Mouse (Mus musculus): ENCODE measurements around the gene Smoc1. TPM values are rescaled to one million over a fixed set of nuclear protein-coding genes. Genes with fewer than 3 reads are reported as not detected.

Gene Smoc1
- polyA plus RNA-seq, 1 experiment from 2014 or later: 6.0 TPM

GRCm38 (mm10) chr12:81227767-81228460 is 201.3 kb downstream of the Smoc1 start:
- WGBS (ENCODE audit: insufficient replicate concordance): 67% methylated on average over 5 of the region's 5 CpGs
- Histone ChIP-seq H3K27me3 (no peaks in the 10 kb centered on the region), H3K4me1 (replicated peaks) (no peaks in the 10 kb centered on the region), H3K4me3 (replicated peaks) (no peak overlapping the region), H3K4me2 (no peak overlapping the region), H3K9ac (no peak overlapping the region), H3K36me3 (no peaks in the 10 kb centered on the region), H3K9me3 (replicated peaks) (no peaks in the 10 kb centered on the region), H3K27ac (no peak overlapping the region)
- ATAC-seq (ENCODE audit: low read depth): no peak
- DNase-seq: no peak

- ATAC-seq (ENCODE audit: low read depth): no peak
- WGBS (ENCODE audit: insufficient replicate concordance): 63% methylated on average over 1 of the region's 1 CpGs
- Histone ChIP-seq H3K9ac (no peak overlapping the region), H3K4me2 (no peak overlapping the region), H3K9me3 (replicated peaks) (no peaks in the 10 kb centered on the region), H3K4me1 (replicated peaks) (no peaks in the 10 kb centered on the region), H3K36me3 (no peaks in the 10 kb centered on the region), H3K27ac (no peak overlapping the region), H3K27me3 (no peaks in the 10 kb centered on the region), H3K4me3 (replicated peaks) (no peak overlapping the region)
- DNase-seq: no peak
These were observed 207.3 kb downstream of the Smoc1 start for GRCm38 (mm10) chr12:81233746-81234380.

- no peak overlapping the region for H3K4me3 ChIP-seq (replicated peaks)
- DNase-seq: no peak
- no peaks in the 10 kb centered on the region for H3K36me3 ChIP-seq
- WGBS (ENCODE audit: insufficient replicate concordance): 65% methylated on average over 10 of the region's 10 CpGs
- no peaks in the 10 kb centered on the region for H3K9me3 ChIP-seq (replicated peaks)
- H3K9ac ChIP-seq: no peak overlapping the region
- H3K4me2 ChIP-seq: no peak overlapping the region
- H3K4me1 ChIP-seq (replicated peaks): no peaks in the 10 kb centered on the region
- no peak overlapping the region for H3K27ac ChIP-seq
- no peaks in the 10 kb centered on the region for H3K27me3 ChIP-seq
- ATAC-seq (ENCODE audit: low read depth): no peak
These were observed 209.1 kb downstream of the Smoc1 start for GRCm38 (mm10) chr12:81235456-81236330.

Small RNA genes within 50 kb of the gene (microRNA-seq; reads per million reads assigned to microRNA genes)
- gene Mir3067: 2.9 reads per million, percentile 3 among the genes with 10 or more reads in this experiment

Other genes with a start within 250 kb of the Smoc1 start
- gene Susd6, start 236.3 kb upstream of the Smoc1 start, polyA plus RNA-seq (2015; fragmentation: Nextera tagmentation; extraction: Ambion mirVana): 9.4 and 11.6 TPM in 2 replicates
- 313 and 375 TPM in 2 replicates for gene Srsf5, start 81.3 kb upstream of the Smoc1 start, polyA plus RNA-seq (2015; fragmentation: Nextera tagmentation; extraction: Ambion mirVana)
- 0.74 and 0.95 TPM in 2 replicates for gene Slc10a1, start 58.1 kb upstream of the Smoc1 start, polyA plus RNA-seq (2015; fragmentation: Nextera tagmentation; extraction: Ambion mirVana)